Mouse (Mus musculus) frontal cortex, adult 2 months (tissue): ENCODE measurements around the gene Fzd2. TPM values are rescaled to one million over a fixed set of nuclear protein-coding genes. Genes with fewer than 3 reads are reported as not detected.
"Not testable (repeated sequence)": the region's sequence is repeated elsewhere in the genome, so short reads cannot be mapped to it uniquely, and the experiment has no call there.

Source experiments
- DNase-seq, 2 experiments: peaks; one replicate each; pipeline ENCODE4 v3.0.0; 2022; ENCODE audit warnings: low spot score in 1 of 2; ENCODE audit errors: extremely low spot score in 1 of 2
- polyA plus RNA-seq: library from polyadenylated mRNA; depleted of rRNA; stranded (reverse); fragments of >200 nt; gene quantifications from 2 replicates; pipeline ENCODE4 v1.2.3, GENCODE M21; 2012; rRNA removed

Fzd2 gene
- polyA plus RNA-seq: 12.1 and 13.3 TPM in 2 replicates

- peak; percentile 57 to 75 for DNase-seq
Measured at GRCm38 (mm10) chr11:102604010-102604584, at the start of gene Fzd2. TSS of gene Fzd2 (plus strand) at chr11:102604396.

GRCm38 (mm10) chr11:102555400-102556030 is 48.7 kb upstream of the Fzd2 start:
- peak in 1 of 2 experiments; percentile 21 for DNase-seq

- DNase-seq: peak; percentile 92 to 95
Measured at GRCm38 (mm10) chr11:102556031-102556715, 48.0 kb upstream of the Fzd2 start, which contains the start of gene Gpatch8. TSS of gene Gpatch8 (minus strand) at chr11:102556392.

GRCm38 (mm10) chr11:102556716-102557074 is 47.5 kb upstream of the Fzd2 start:
- DNase-seq: no peak

GRCm38 (mm10) chr11:102557386-102557785 is 46.8 kb upstream of the Fzd2 start:
- no peak for DNase-seq

GRCm38 (mm10) chr11:102558704-102559103 is 45.5 kb upstream of the Fzd2 start:
- DNase-seq: no peak

GRCm38 (mm10) chr11:102564952-102565671 is 39.1 kb upstream of the Fzd2 start:
- not testable (repeated sequence) for DNase-seq

- no peak for DNase-seq
Measured at GRCm38 (mm10) chr11:102565741-102566140, 38.5 kb upstream of the Fzd2 start.

- DNase-seq: no peak
Measured at GRCm38 (mm10) chr11:102566290-102566689, 37.9 kb upstream of the Fzd2 start.

GRCm38 (mm10) chr11:102567157-102567556 is 37.0 kb upstream of the Fzd2 start:
- DNase-seq: no peak

GRCm38 (mm10) chr11:102567723-102568122 is 36.5 kb upstream of the Fzd2 start:
- no peak for DNase-seq

- no peak for DNase-seq
Measured at GRCm38 (mm10) chr11:102568191-102568590, 36.0 kb upstream of the Fzd2 start.

GRCm38 (mm10) chr11:102568756-102569377 is 35.3 kb upstream of the Fzd2 start:
- no peak for DNase-seq

- peak; percentile 30 to 91 for DNase-seq
Measured at GRCm38 (mm10) chr11:102572866-102573663, 31.1 kb upstream of the Fzd2 start.

GRCm38 (mm10) chr11:102575034-102575433 is 29.2 kb upstream of the Fzd2 start:
- DNase-seq: no peak

- DNase-seq: no peak
Measured at GRCm38 (mm10) chr11:102576050-102576754, 28.0 kb upstream of the Fzd2 start.

- peak in 1 of 2 experiments; percentile 82 for DNase-seq
Measured at GRCm38 (mm10) chr11:102578341-102579118, 25.7 kb upstream of the Fzd2 start.
